Mouse (Mus musculus) embryo, embryonic 10.5 days (tissue): ENCODE measurements around the gene Cask.

ENCODE experiments used
- DNase-seq: peaks from one replicate; pipeline ENCODE4 v3.0.0-alpha.2; 2015; ENCODE audit warnings: low spot score

Cask gene

GRCm38 (mm10) chrX:13467121-13467571, 384.0 kb downstream of the Cask start:
- DNase-seq: no peak
